Mouse (Mus musculus) intestine, postnatal 0 days (tissue): ENCODE measurements around the gene Pdzrn4. TPM values are rescaled to one million over a fixed set of nuclear protein-coding genes. Genes with fewer than 3 reads are reported as not detected.

Experiments
- ATAC-seq: fragments of 200-750 bp; cut with Nextera tagmentation; 2 replicates; pipeline ENCODE4 v1.8.0; 2017; ENCODE audit warnings: mild to moderate bottlenecking, moderate TSS enrichment, moderate library complexity
- H3K27ac ChIP-seq: fragments of 300-500 bp; sonication (generic); 2 replicates; pipeline ENCODE4 v1.5.1; 2014; ENCODE audit warnings: mild to moderate bottlenecking, low read depth, low read length, moderate library complexity
- H3K27me3 ChIP-seq: fragments of 300-500 bp; sonication (generic); replicated peaks from 2 replicates; pipeline ENCODE4 v1.6.1; 2014; ENCODE audit warnings: low read length, mixed read lengths; ENCODE audit not compliant: control insufficient read depth, insufficient read depth
- H3K36me3 ChIP-seq: fragments of 300-500 bp; sonication (generic); 2 replicates; pipeline ENCODE4 v1.6.1; 2014; ENCODE audit warnings: mild to moderate bottlenecking, moderate library complexity; ENCODE audit not compliant: control insufficient read depth, insufficient read depth
- H3K4me1 ChIP-seq: fragments of 300-500 bp; sonication (generic); replicated peaks from 2 replicates; pipeline ENCODE4 v1.6.1; 2014; ENCODE audit warnings: antibody characterized with exemption, low read length, mixed read lengths; ENCODE audit not compliant: control insufficient read depth, insufficient read depth
- H3K4me2 ChIP-seq: fragments of 300-500 bp; sonication (generic); replicated peaks from 2 replicates; pipeline ENCODE4 v1.6.1; 2014; ENCODE audit warnings: low read depth, mild to moderate bottlenecking, moderate library complexity
- H3K4me3 ChIP-seq: fragments of 300-500 bp; sonication (generic); 2 replicates; pipeline ENCODE4 v1.5.1; 2014; ENCODE audit warnings: low read depth, low read length
- H3K9ac ChIP-seq: fragments of 300-500 bp; sonication (generic); 2 replicates; pipeline ENCODE4 v1.6.1; 2014; ENCODE audit warnings: mild to moderate bottlenecking, low read depth, low read length
- H3K9me3 ChIP-seq: fragments of 300-500 bp; sonication (generic); 2 replicates; pipeline ENCODE4 v1.6.1; 2016; ENCODE audit warnings: mixed run types; ENCODE audit not compliant: control insufficient read depth
- CTCF ChIP-seq: sonication (generic); IDR thresholded peaks from 2 replicates; pipeline ENCODE4 v1.5.1; 2016; ENCODE audit warnings: low read depth, mild to moderate bottlenecking, control low read depth, antibody characterized with exemption, moderate library complexity
- WGBS: fragments of 180-500 bp; shearing (Covaris S2); extraction: QIAGEN DNeasy Blood & Tissue Kit; methylation state at CpG from one replicate; pipeline ENCODE4 v1.1.7; 2014; 5-methylcytosine and 5-hydroxymethylcytosine counted together
- polyA plus RNA-seq: library from polyadenylated mRNA; unstranded; fragments of >200 nt; fragmentation: Nextera tagmentation; extraction: Ambion mirVana; gene quantifications from 2 replicates; pipeline ENCODE4 v1.2.1, GENCODE M21; 2015

Pdzrn4 gene
- polyA plus RNA-seq, 1 experiment from 2014 or later, result 0.94 TPM

GRCm38 (mm10) chr15:92394811-92395210 is 1.9 kb upstream of the Pdzrn4 start:
- Histone ChIP-seq H3K27ac (no peak overlapping the region), H3K27me3 (peaks cover 15% of the 10 kb centered on the region), H3K9ac (no peak overlapping the region), H3K9me3 (no peaks in the 10 kb centered on the region), H3K4me2 (no peak overlapping the region), H3K4me1 (no peaks in the 10 kb centered on the region), H3K4me3 (no peak overlapping the region), H3K36me3 (no peaks in the 10 kb centered on the region)
- 83% methylated on average over 5 of the region's 5 CpGs for WGBS
- TF ChIP-seq CTCF, result no peak
- ATAC-seq, result no peak

DNA sequence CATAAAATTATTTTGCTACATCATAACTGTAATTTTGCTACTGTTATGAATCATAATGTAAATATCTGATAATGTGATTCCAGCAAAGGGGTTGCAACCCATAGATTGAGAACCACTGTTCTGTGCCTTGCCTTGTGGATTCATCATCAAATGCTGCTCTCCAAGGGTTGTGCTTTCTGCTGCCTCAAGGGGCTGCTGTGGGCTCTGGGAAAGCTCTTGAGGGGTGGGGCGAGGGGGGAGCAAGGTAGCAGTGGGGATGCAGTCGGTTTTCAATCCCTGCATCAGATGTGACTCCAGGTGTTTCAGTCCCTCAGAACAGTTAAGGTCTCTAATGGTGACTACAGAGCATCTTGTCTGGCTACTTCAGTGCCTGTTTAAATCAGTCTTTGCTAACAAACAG is 2.1 kb downstream of the Pdzrn4 start:
- Histone ChIP-seq H3K36me3 (no peaks in the 10 kb centered on the region), H3K4me1 (no peaks in the 10 kb centered on the region), H3K4me2 (no peak overlapping the region), H3K9ac (no peak overlapping the region), H3K4me3 (no peak overlapping the region), H3K27me3 (peaks cover 15% of the 10 kb centered on the region), H3K27ac (no peak overlapping the region), H3K9me3 (no peaks in the 10 kb centered on the region)
- ATAC-seq, result no peak
- 32% methylated on average over 2 of the region's 2 CpGs for WGBS
- peak; percentile 31 for TF ChIP-seq CTCF

DNA sequence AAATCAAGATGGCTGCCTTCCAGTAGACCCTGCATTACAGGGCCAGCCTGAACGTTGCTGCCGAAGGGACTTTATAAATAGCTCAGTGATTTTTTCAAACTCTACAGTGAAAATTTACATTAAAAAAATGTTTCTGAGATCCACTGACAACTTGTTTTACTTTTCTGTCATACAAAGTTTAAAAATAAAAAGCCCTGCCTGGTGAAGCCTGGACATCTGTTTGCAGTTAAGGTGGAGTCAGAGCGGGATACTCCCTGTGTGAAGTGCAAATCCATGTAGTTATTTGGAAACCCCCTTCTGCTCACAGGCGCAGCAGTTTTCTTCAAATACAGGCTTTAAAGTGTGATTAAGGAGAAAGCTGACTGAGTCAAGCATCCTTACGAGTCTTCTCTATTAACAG is 2.6 kb downstream of the Pdzrn4 start:
- Histone ChIP-seq H3K4me2 (no peak overlapping the region), H3K9ac (no peak overlapping the region), H3K36me3 (no peaks in the 10 kb centered on the region), H3K4me3 (no peak overlapping the region), H3K4me1 (no peaks in the 10 kb centered on the region), H3K27ac (no peak overlapping the region), H3K27me3 (peaks cover 15% of the 10 kb centered on the region), H3K9me3 (no peaks in the 10 kb centered on the region)
- WGBS, result 54% methylated on average over 5 of the region's 5 CpGs
- no peak for TF ChIP-seq CTCF
- ATAC-seq, result no peak

DNA sequence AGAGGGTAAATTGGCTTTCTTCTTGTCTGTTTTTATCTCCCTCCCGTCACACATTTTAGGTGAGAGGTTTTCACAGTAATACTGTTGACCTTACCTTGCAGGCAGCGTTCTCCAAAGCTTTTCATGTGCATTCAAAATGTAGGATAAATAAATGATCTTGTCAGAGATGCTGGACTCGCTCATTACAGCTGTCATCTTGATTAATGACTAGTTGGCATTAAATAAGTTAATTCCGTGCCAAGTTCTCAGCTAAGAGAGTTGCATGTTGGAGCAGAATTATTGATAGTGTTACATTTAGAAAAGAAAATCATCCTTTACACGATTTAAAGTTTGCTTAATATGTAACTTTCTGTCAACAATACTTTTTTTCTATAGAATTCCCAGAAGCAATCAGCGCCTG is 4.9 kb downstream of the Pdzrn4 start:
- Histone ChIP-seq H3K36me3 (no peaks in the 10 kb centered on the region), H3K9me3 (no peaks in the 10 kb centered on the region), H3K4me2 (no peak overlapping the region), H3K4me1 (no peaks in the 10 kb centered on the region), H3K4me3 (no peak overlapping the region), H3K27ac (no peak overlapping the region), H3K9ac (no peak overlapping the region), H3K27me3 (peaks cover 13% of the 10 kb centered on the region)
- no peak for TF ChIP-seq CTCF
- ATAC-seq, result no peak
- 47% methylated on average over 6 of the region's 6 CpGs for WGBS

GRCm38 (mm10) chr15:92415323-92415722 is 18.6 kb downstream of the Pdzrn4 start:
- Histone ChIP-seq H3K4me1 (no peaks in the 10 kb centered on the region), H3K36me3 (no peaks in the 10 kb centered on the region), H3K9ac (no peak overlapping the region), H3K27ac (no peak overlapping the region), H3K27me3 (no peaks in the 10 kb centered on the region), H3K4me2 (no peak overlapping the region), H3K4me3 (no peak overlapping the region), H3K9me3 (no peaks in the 10 kb centered on the region)
- ATAC-seq, result no peak
- 27% methylated on average over 4 of the region's 4 CpGs for WGBS
- TF ChIP-seq CTCF, result no peak

- no peak for TF ChIP-seq CTCF
- WGBS, result 87% methylated on average over 6 of the region's 6 CpGs
- no peak overlapping the region for H3K9ac ChIP-seq
- no peak for ATAC-seq
- H3K4me2 ChIP-seq, result no peak overlapping the region
- H3K4me3 ChIP-seq, result no peak overlapping the region
- H3K27me3 ChIP-seq, result no peaks in the 10 kb centered on the region
- H3K36me3 ChIP-seq, result no peaks in the 10 kb centered on the region
- H3K9me3 ChIP-seq, result no peaks in the 10 kb centered on the region
- no peaks in the 10 kb centered on the region for H3K4me1 ChIP-seq
- no peak overlapping the region for H3K27ac ChIP-seq
Observed at GRCm38 (mm10) chr15:92416141-92416540, 19.5 kb downstream of the Pdzrn4 start.

GRCm38 (mm10) chr15:92416658-92417057 is 20.0 kb downstream of the Pdzrn4 start:
- ATAC-seq, result no peak
- H3K27me3 ChIP-seq, result no peaks in the 10 kb centered on the region
- no peak for TF ChIP-seq CTCF
- H3K27ac ChIP-seq, result no peak overlapping the region
- WGBS, result 64% methylated on average over 7 of the region's 7 CpGs
- no peaks in the 10 kb centered on the region for H3K36me3 ChIP-seq
- no peaks in the 10 kb centered on the region for H3K9me3 ChIP-seq
- H3K9ac ChIP-seq, result no peak overlapping the region
- no peaks in the 10 kb centered on the region for H3K4me1 ChIP-seq
- H3K4me2 ChIP-seq, result no peak overlapping the region
- H3K4me3 ChIP-seq, result no peak overlapping the region
